In genomic region chr7:75780812-75781211, GRCm38 (mm10) we compare ENCODE assay signal across 9 mouse cellular contexts.
DNase-seq lines count a peak whose midpoint lies in the region; ATAC-seq and TF ChIP-seq lines count a peak whose summit lies in the region.
"Had no signal": no experiment of that assay in that cellular context is flagged by ENCODE, and none has a peak within 500 bp of the region (broad histone marks: within the 10 kb centered on the region; RNA-seq: fewer than 3 reads in every experiment).

No protein-coding gene starts in this region.

- H3K27me3 ChIP-seq in hindbrain, embryonic 10.5 days (ENCODE audit: insufficient read depth, poor library complexity, severe bottlenecking): no peaks in the 10 kb centered on the region
- no peaks in the 10 kb centered on the region for H3K27me3 ChIP-seq in hindbrain, embryonic 16.5 days (replicated peaks; ENCODE audit: control insufficient read depth, insufficient read depth, low read length)
- no peaks in the 10 kb centered on the region for H3K27me3 ChIP-seq in E14TG2a.4 (ENCODE audit: insufficient read depth, low read length)
- H3K27me3 ChIP-seq in heart, embryonic 14.5 days (ENCODE audit: control insufficient read depth, insufficient read depth, low read length): no peaks in the 10 kb centered on the region
- H3K27me3 ChIP-seq in liver, embryonic 16.5 days (ENCODE audit: control insufficient read depth, insufficient read depth, low read depth, low read length): no peaks in the 10 kb centered on the region

- 19% methylated on average over 5 of the region's 5 CpGs for WGBS in hindbrain, embryonic 10.5 days
- 36% methylated on average over 1 of the region's 5 CpGs for WGBS in hindbrain, embryonic 16.5 days
- 12% methylated on average over 1 of the region's 5 CpGs for WGBS in heart, embryonic 14.5 days
- 16% methylated on average over 2 of the region's 5 CpGs for WGBS in liver, embryonic 16.5 days (ENCODE audit: insufficient replicate concordance)

- no peak overlapping the region for H3K4me2 ChIP-seq in hindbrain, embryonic 16.5 days (ENCODE audit: low read length)
- H3K4me2 ChIP-seq in heart, embryonic 14.5 days (ENCODE audit: low read length): peak overlapping the region; percentile 59
- peak overlapping the region; percentile 81 for H3K4me2 ChIP-seq in liver, embryonic 16.5 days (ENCODE audit: low read depth, low read length)

- no peak overlapping the region for H3K9ac ChIP-seq in hindbrain, embryonic 16.5 days (ENCODE audit: low read depth, low read length)
- peak overlapping the region; percentile 85 for H3K9ac ChIP-seq in heart, embryonic 14.5 days (ENCODE audit: low read length)
- peak overlapping the region; percentile 82; the same call in 1 of the 2 replicates for H3K9ac ChIP-seq in liver, embryonic 16.5 days (ENCODE audit: low read depth, low read length)

- no peaks in the 10 kb centered on the region for H3K9me3 ChIP-seq in hindbrain, embryonic 10.5 days
- no peaks in the 10 kb centered on the region for H3K9me3 ChIP-seq in hindbrain, embryonic 16.5 days (ENCODE audit: control insufficient read depth, low read length)
- peaks cover 55% of the 10 kb centered on the region for H3K9me3 ChIP-seq in E14TG2a.4 (ENCODE audit: low read length)
- no peaks in the 10 kb centered on the region for H3K9me3 ChIP-seq in heart, embryonic 14.5 days (ENCODE audit: control insufficient read depth, low read length)
- H3K9me3 ChIP-seq in liver, embryonic 16.5 days (replicated peaks; ENCODE audit: control insufficient read depth, low read length): no peaks in the 10 kb centered on the region

- peaks cover 43% of the 10 kb centered on the region for H3K36me3 ChIP-seq in hindbrain, embryonic 10.5 days
- H3K36me3 ChIP-seq in hindbrain, embryonic 16.5 days (ENCODE audit: control insufficient read depth, insufficient read depth, low read length): no peaks in the 10 kb centered on the region
- peaks cover 48% of the 10 kb centered on the region for H3K36me3 ChIP-seq in E14TG2a.4 (ENCODE audit: insufficient read depth, low read length)
- H3K36me3 ChIP-seq in heart, embryonic 14.5 days (ENCODE audit: control insufficient read depth, insufficient read depth, low read length): peaks cover 45% of the 10 kb centered on the region
- H3K36me3 ChIP-seq in liver, embryonic 16.5 days (ENCODE audit: control insufficient read depth, insufficient read depth): peaks cover 27% of the 10 kb centered on the region

- peaks cover 6% of the 10 kb centered on the region for H3K4me1 ChIP-seq in hindbrain, embryonic 10.5 days (replicated peaks)
- no peaks in the 10 kb centered on the region for H3K4me1 ChIP-seq in hindbrain, embryonic 16.5 days (ENCODE audit: control insufficient read depth, insufficient read depth, low read depth, low read length)
- peaks cover 10% of the 10 kb centered on the region; the same call in 1 of the 2 replicates for H3K4me1 ChIP-seq in E14TG2a.4 (replicated peaks; ENCODE audit: low read depth, low read length)
- H3K4me1 ChIP-seq in heart, embryonic 14.5 days (ENCODE audit: control insufficient read depth in 2 of 2, insufficient read depth in 2 of 2, low read length in 2 of 2): peaks cover 5 to 8% of the 10 kb centered on the region in 2 experiments; a peak in 3 of 4 replicates
- peaks cover 12% of the 10 kb centered on the region for H3K4me1 ChIP-seq in liver, embryonic 16.5 days (ENCODE audit: control insufficient read depth, low read depth, low read length)

- no peak overlapping the region; the same call in 1 of the 2 replicates for H3K27ac ChIP-seq in hindbrain, embryonic 10.5 days
- no peak overlapping the region for H3K27ac ChIP-seq in hindbrain, embryonic 16.5 days (ENCODE audit: low read depth, low read length)
- peak overlapping the region; percentile 53 to 55; a peak in 3 of 4 replicates for H3K27ac ChIP-seq in heart, embryonic 14.5 days (replicated peaks in 1 of 2; ENCODE audit: control insufficient read depth in 1 of 2, insufficient read depth in 1 of 2, low read depth in 2 of 2, low read length in 2 of 2)
- H3K27ac ChIP-seq in liver, embryonic 16.5 days (ENCODE audit: low read length): 0 out of 2 replicates have a peak overlapping the region, but pooled peaks have one; percentile 39
- no peak overlapping the region for H3K27ac ChIP-seq in layer of hippocampus, adult 2 months

- DNase-seq in hindbrain, embryonic 10.5 days (ENCODE audit: low spot score): no peak
- no peak for DNase-seq in layer of hippocampus, adult 2 months (ENCODE audit: low spot score in 2 of 2)
- DNase-seq in spleen, adult 18-20 months: no peak
- DNase-seq in adrenal gland, postnatal 10 days: no peak
- DNase-seq: right cerebral cortex, postnatal 14 days had no signal

- H3K4me3 ChIP-seq in hindbrain, embryonic 10.5 days: peak overlapping the region; percentile 65
- no peak overlapping the region for H3K4me3 ChIP-seq in hindbrain, embryonic 16.5 days (ENCODE audit: low read length)
- H3K4me3 ChIP-seq in E14TG2a.4 (replicated peaks; ENCODE audit: low read length): peak overlapping the region; percentile 85
- H3K4me3 ChIP-seq in heart, embryonic 14.5 days (ENCODE audit: control insufficient read depth in 1 of 2, insufficient read depth in 1 of 2, low read depth in 1 of 2, low read length in 2 of 2): peak overlapping the region; percentile 20 to 76; a peak in 3 of 4 replicates
- peak overlapping the region; percentile 79 for H3K4me3 ChIP-seq in liver, embryonic 16.5 days (ENCODE audit: low read depth, low read length)
- H3K4me3 ChIP-seq in layer of hippocampus, adult 2 months: no peak overlapping the region

- no peak for TF ChIP-seq CTCF in E14TG2a.4 (conservative IDR thresholded peaks at IDR 0.05; ENCODE audit: low read length)
- TF ChIP-seq CTCF in layer of hippocampus, adult 2 months (conservative IDR thresholded peaks at IDR 0.05): no peak

- ATAC-seq in hindbrain, embryonic 16.5 days: no peak
- ATAC-seq in heart, embryonic 14.5 days (ENCODE audit: insufficient number of reproducible peaks, insufficient read depth, low FRiP score, low read depth): no peak
- ATAC-seq in liver, embryonic 16.5 days (ENCODE audit: low read depth): no peak

Comparison
In these comparisons a context has a peak if more than half of its experiments do, and no peak if none do; other contexts are left out.
1. H3K4me3 ChIP-seq: peak in hindbrain, embryonic 10.5 days (single experiment), E14TG2a.4 (single experiment), heart, embryonic 14.5 days (2 of 2) and liver, embryonic 16.5 days (single experiment); none in hindbrain, embryonic 16.5 days (single experiment) and layer of hippocampus, adult 2 months (single experiment).
2. H3K27ac ChIP-seq: peak in heart, embryonic 14.5 days (2 of 2) and liver, embryonic 16.5 days (single experiment); none in hindbrain, embryonic 10.5 days (single experiment), hindbrain, embryonic 16.5 days (single experiment) and layer of hippocampus, adult 2 months (single experiment).